Mouse (Mus musculus) neural tube, embryonic 15.5 days (tissue): ENCODE measurements at regions not wholly inside any gene's neighbourhood (a gene's known extent, or its start where the extent isn't known, plus 50 kb on each side); places are given as distances from the start of the nearest gene placed in this dataset.

ENCODE experiments used
- ATAC-seq: fragments of 200-750 bp; cut with Nextera tagmentation; 2 replicates; pipeline ENCODE4 v1.8.0; 2017; ENCODE audit warnings: mild to moderate bottlenecking, moderate TSS enrichment, moderate library complexity; ENCODE audit not compliant: low FRiP score
- H3K27ac ChIP-seq: fragments of 300-500 bp; sonication (generic); replicated peaks from 2 replicates; pipeline ENCODE4 v1.5.1; 2015; ENCODE audit warnings: mild to moderate bottlenecking, inconsistent platforms
- H3K27me3 ChIP-seq: fragments of 300-500 bp; sonication (generic); replicated peaks from 2 replicates; pipeline ENCODE4 v1.6.1; 2015; ENCODE audit warnings: inconsistent platforms
- H3K36me3 ChIP-seq: fragments of 300-500 bp; sonication (generic); 2 replicates; pipeline ENCODE4 v1.6.1; 2015; ENCODE audit warnings: inconsistent platforms
- H3K4me1 ChIP-seq: fragments of 300-500 bp; sonication (generic); 2 replicates; pipeline ENCODE4 v1.6.1; 2015; ENCODE audit warnings: inconsistent platforms
- H3K4me2 ChIP-seq: fragments of 300-500 bp; sonication (generic); 2 replicates; pipeline ENCODE4 v1.6.1; 2015; ENCODE audit warnings: inconsistent platforms, mild to moderate bottlenecking, moderate library complexity
- H3K4me3 ChIP-seq: fragments of 300-500 bp; sonication (generic); replicated peaks from 2 replicates; pipeline ENCODE4 v1.5.1; 2015; ENCODE audit warnings: mild to moderate bottlenecking, inconsistent platforms
- H3K9ac ChIP-seq: fragments of 300-500 bp; sonication (generic); replicated peaks from 2 replicates; pipeline ENCODE4 v1.6.1; 2015; ENCODE audit warnings: mild to moderate bottlenecking, inconsistent platforms
- H3K9me3 ChIP-seq: fragments of 300-500 bp; sonication (generic); replicated peaks from 2 replicates; pipeline ENCODE4 v1.6.1; 2016; ENCODE audit warnings: inconsistent platforms
- WGBS: fragments of 180-500 bp; shearing (Covaris S2); methylation state at CpG from one replicate; pipeline ENCODE4 v1.1.7; 2015; ENCODE audit warnings: mixed read lengths; 5-methylcytosine and 5-hydroxymethylcytosine counted together

DNA sequence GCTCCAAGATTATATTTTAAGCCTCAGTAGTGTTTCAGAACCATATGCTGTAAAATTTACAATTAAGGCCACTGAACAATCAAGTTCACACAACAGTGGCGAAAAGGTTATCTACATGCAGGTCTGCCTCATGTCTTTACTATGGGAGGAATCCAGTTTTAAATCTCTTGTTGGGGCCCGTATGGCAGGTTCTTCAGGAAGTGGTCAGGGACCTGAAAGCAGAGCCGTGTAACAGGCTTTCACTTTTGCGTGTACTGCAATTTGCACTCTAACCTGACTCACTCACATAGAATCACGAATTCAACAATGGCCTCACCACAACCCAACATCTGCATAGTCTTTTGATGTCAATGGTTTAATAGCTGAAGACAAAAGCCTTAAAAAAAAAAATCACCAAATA lies 312.6 kb downstream of the Tex13c3 start:
- H3K27ac ChIP-seq = no peak overlapping the region
- no peaks in the 10 kb centered on the region for H3K36me3 ChIP-seq
- no peak overlapping the region for H3K9ac ChIP-seq
- H3K4me3 ChIP-seq = no peak overlapping the region
- H3K9me3 ChIP-seq = no peaks in the 10 kb centered on the region
- no peaks in the 10 kb centered on the region for H3K4me1 ChIP-seq
- no peak overlapping the region for H3K4me2 ChIP-seq
- H3K27me3 ChIP-seq = no peaks in the 10 kb centered on the region
- 87% methylated on average over 5 of the region's 5 CpGs for WGBS
- ATAC-seq = no peak

DNA sequence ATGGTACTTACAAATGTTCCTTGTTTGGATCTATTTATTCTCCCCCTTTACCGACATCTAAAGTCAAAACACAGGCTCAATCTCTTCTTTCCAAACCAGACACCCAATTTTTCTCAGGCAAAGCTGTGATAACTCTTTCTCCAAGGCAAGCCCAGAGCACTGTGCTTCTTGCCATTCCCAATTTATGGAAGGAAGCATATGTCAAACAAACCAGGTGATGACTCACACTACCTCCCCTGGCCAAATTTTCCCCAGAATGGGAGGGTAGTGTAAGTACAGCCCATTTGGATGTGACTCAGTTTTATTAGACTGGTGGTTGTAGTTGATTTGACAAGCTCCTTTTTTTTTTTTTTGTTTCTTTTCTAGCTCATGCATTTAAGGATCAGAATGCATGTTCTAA lies 313.0 kb downstream of the Tex13c3 start:
- Histone ChIP-seq H3K4me1 (no peaks in the 10 kb centered on the region), H3K27me3 (no peaks in the 10 kb centered on the region), H3K4me3 (no peak overlapping the region), H3K9me3 (no peaks in the 10 kb centered on the region), H3K9ac (no peak overlapping the region), H3K36me3 (no peaks in the 10 kb centered on the region), H3K27ac (no peak overlapping the region), H3K4me2 (no peak overlapping the region)
- WGBS = 83% methylated on average over 1 of the region's 1 CpGs
- ATAC-seq = no peak

DNA sequence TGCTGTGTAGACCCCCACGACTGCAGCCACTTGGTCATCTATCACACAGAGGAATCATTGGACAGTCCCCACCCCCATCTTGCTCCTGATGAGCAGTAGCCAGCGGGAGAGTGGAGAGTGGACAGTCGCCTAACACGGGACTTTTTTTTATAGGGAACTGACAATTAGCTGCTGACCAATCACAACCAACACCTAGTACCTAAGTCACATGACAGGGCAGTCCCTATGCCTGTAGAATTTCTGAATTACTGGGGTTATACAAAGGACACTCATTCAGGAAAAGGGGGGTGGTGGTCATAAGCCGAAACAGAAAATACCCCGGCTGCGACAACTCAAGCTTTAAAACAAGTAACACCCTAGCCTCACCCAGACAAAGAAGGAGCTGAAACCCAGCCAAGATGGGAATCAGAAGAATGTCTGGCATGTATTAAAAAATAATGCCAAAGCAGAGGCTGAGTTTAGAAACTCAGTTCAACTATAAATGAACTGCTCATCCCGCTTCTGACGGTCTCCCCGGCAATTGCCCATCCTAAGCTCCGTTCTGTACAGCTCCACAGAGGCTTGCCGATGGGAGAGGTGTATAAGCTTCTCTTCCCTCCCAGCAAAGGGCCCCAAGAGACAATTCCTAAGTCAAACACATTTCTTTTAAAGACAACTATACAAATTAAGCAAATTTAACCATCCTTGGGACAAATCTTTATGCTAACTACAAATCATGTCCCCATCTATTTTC lies 313.8 kb downstream of the Tex13c3 start:
- Histone ChIP-seq H3K4me1 (no peaks in the 10 kb centered on the region), H3K9ac (no peak overlapping the region), H3K4me2 (peak overlapping the region; percentile 39), H3K36me3 (no peaks in the 10 kb centered on the region), H3K27ac (no peak overlapping the region), H3K4me3 (peak overlapping the region; percentile 22), H3K9me3 (no peaks in the 10 kb centered on the region), H3K27me3 (no peaks in the 10 kb centered on the region)
- 61% methylated on average over 12 of the region's 12 CpGs for WGBS
- ATAC-seq = peak; percentile 41; the same call in 1 of the 2 replicates

DNA sequence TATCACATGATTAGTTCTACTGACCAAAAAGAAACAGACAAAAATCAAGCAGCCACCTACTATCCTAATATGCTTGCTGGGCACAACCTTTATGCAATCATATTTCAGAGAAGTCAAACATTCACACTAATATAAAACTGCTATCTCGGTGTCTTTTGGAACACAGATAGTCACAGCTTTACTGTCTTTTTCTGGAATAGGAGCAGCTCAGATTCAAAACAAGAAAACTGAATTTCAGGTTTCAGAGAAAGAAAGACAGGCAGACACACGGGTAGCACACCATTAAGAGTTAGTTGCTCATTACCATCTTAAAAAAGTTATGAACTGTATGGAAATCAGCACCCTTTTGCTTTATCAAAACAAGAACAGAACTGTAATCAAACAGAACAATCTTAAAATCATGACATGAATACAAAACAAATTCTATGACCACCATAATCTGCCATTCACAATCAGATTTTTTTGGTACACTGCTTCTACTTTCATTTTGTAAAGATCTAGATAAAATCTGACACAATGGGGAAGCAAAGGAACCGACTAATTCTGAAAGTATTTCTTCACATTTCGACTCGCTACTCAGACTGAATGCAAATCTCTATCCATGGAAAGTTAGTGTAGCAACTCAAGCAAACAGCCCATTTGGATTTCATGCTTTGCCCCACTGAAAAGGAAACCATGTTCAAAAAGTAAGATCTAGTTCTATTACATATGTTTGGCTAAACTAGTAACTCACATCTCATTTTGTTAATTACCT lies 315.1 kb downstream of the Tex13c3 start:
- Histone ChIP-seq H3K4me2 (peak overlapping the region; percentile 39; the same call in 1 of the 2 replicates), H3K9ac (no peak overlapping the region), H3K27me3 (no peaks in the 10 kb centered on the region), H3K4me1 (no peaks in the 10 kb centered on the region), H3K36me3 (no peaks in the 10 kb centered on the region), H3K9me3 (no peaks in the 10 kb centered on the region), H3K4me3 (no peak overlapping the region), H3K27ac (no peak overlapping the region)
- WGBS = 70% methylated on average over 5 of the region's 5 CpGs
- ATAC-seq = no peak

DNA sequence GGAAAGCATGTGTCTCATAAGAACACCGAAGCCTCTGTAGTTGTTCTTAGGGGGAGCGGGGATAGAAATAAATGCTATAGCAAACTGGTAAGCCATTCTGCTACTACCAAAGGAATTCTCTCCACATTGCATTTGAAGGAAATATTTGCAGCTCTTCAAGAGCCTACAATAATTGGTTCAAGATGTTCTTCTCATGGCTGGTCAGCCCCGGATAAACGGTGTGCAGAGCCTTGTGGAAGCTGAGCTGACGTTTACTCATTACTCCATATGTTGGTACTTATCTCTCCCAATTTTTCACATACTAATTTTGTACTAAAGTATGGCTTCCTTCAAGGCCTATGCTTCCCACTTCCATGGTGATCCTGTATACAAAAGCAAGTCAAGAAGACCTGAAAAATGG lies 317.0 kb downstream of the Tex13c3 start:
- WGBS = 90% methylated on average over 5 of the region's 5 CpGs
- H3K9ac ChIP-seq = no peak overlapping the region
- no peak for ATAC-seq

DNA sequence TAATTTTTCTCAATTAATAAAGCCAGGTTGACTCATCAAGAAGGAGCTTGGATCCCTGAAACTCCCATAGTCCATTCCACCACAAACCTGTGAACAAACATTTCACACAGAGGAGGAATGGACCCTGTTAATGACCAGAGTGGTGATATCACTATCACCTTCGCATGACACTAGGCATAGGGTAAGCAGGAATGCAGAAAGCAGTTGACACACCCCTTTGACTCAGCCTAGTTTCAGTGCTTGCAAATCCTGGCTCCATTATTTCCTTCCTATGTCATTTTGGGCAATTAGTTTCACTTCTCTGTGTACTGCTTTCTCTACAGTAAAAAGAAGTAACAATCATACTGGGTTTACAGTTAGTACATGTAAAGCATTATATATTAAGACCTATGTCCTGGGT lies 318.2 kb downstream of the Tex13c3 start:
- Histone ChIP-seq H3K4me1 (no peaks in the 10 kb centered on the region), H3K4me3 (no peak overlapping the region), H3K9ac (no peak overlapping the region), H3K4me2 (no peak overlapping the region), H3K27ac (no peak overlapping the region), H3K27me3 (no peaks in the 10 kb centered on the region), H3K9me3 (no peaks in the 10 kb centered on the region), H3K36me3 (no peaks in the 10 kb centered on the region)
- ATAC-seq = no peak
- 62% methylated on average over 1 of the region's 1 CpGs for WGBS

More for the DNA sequence above, 317.0 kb downstream of the Tex13c3 start:
- Histone ChIP-seq H3K27ac (no peak overlapping the region), H3K27me3 (no peaks in the 10 kb centered on the region), H3K4me2 (no peak overlapping the region), H3K9me3 (no peaks in the 10 kb centered on the region), H3K4me1 (no peaks in the 10 kb centered on the region), H3K36me3 (no peaks in the 10 kb centered on the region), H3K4me3 (no peak overlapping the region)

DNA sequence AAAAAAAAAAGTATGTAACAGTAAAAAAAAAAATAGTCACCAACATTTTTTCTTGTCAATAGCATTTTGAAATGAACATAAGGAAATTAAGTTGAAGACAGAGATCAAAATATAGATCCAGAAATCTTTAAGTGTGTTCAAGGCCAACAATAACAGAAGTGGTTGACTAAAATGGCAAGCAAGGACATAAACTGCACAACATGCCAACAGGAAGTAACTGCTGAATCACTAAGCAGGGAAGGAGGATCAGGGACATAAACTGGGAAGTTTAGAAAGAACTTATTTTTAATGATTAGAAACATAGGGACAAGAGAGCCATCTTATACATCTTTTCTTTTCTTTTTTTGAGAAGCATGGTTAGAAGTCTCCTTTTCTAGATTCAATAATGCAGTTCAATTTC lies 318.8 kb downstream of the Tex13c3 start:
- Histone ChIP-seq H3K36me3 (no peaks in the 10 kb centered on the region), H3K9me3 (no peaks in the 10 kb centered on the region), H3K4me1 (no peaks in the 10 kb centered on the region), H3K9ac (no peak overlapping the region), H3K27ac (no peak overlapping the region), H3K4me3 (no peak overlapping the region), H3K4me2 (no peak overlapping the region), H3K27me3 (no peaks in the 10 kb centered on the region)
- ATAC-seq = no peak

DNA sequence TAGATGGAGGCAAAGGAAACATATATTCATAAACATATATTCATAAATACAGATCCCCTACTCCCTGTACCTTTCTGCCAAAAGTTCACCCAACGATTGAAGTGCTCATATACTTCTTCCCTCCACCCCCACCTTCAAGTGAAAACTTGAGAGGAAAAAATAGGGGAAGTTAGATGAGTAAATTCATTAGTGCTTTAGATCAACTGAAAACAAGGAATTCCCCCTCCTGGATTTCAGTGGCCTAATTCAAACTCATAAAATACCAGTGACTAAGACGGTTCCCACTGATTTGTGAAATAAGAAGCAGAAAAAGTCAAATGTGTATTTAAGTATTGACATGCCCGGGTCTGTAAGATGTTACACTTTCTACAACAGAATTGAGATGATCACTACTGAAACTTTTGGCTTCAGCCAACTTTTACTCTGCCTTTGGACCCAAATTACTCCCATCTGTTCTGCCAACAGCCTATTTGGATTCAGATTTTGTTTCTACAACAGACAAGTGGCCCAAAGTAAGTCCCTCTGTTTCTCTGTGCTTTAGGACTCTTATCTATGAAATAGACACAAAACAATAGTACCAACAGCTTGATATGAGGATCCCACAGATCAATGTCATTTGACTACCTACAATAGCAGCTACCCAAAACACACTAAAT lies 320.7 kb downstream of the Tex13c3 start:
- no peaks in the 10 kb centered on the region for H3K9me3 ChIP-seq
- no peak overlapping the region for H3K4me2 ChIP-seq
- H3K4me1 ChIP-seq = no peaks in the 10 kb centered on the region
- H3K27ac ChIP-seq = no peak overlapping the region
- H3K36me3 ChIP-seq = no peaks in the 10 kb centered on the region
- no peak overlapping the region for H3K9ac ChIP-seq
- H3K27me3 ChIP-seq = no peaks in the 10 kb centered on the region
- 82% methylated on average over 3 of the region's 3 CpGs for WGBS
- H3K4me3 ChIP-seq = no peak overlapping the region
- ATAC-seq = no peak

DNA sequence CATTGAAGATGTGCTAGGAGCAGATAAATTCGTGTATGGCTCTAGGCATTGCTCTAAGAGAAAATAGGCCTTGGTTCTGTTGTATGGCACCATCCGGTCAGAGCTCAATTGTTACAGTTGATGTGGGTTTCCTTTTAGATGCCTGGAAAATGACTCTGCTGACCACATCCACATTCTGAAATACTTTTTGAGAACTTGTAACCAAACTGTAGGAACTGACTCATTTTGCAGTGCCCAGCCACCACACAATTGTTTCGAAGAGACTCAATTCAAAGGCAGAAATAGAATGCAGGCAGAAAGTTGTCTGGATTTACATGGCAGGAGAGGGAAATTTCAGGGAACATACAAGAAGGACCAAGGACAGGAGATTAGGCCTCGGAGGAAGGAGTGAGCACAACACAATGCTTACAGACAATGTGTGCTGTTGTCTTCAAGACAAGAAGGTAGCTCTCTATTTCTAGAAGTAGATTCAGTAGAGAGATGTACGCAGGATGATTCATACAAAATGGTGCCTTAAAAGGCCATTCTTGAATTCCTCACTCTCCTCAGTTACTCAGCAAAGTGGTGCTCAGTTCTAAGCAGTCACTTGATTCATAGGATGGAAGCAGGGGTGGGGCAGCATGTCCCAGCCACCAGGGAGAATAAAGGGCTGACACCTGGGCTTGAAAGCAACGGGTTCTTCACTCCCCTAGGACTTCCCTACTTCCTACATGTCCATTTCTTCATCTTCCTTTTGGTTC lies 323.5 kb downstream of the Tex13c3 start:
- Histone ChIP-seq H3K4me2 (no peak overlapping the region), H3K9me3 (no peaks in the 10 kb centered on the region), H3K36me3 (no peaks in the 10 kb centered on the region), H3K9ac (no peak overlapping the region), H3K4me1 (no peaks in the 10 kb centered on the region), H3K27ac (no peak overlapping the region), H3K4me3 (no peak overlapping the region), H3K27me3 (no peaks in the 10 kb centered on the region)
- no peak for ATAC-seq
- 84% methylated on average over 6 of the region's 6 CpGs for WGBS

DNA sequence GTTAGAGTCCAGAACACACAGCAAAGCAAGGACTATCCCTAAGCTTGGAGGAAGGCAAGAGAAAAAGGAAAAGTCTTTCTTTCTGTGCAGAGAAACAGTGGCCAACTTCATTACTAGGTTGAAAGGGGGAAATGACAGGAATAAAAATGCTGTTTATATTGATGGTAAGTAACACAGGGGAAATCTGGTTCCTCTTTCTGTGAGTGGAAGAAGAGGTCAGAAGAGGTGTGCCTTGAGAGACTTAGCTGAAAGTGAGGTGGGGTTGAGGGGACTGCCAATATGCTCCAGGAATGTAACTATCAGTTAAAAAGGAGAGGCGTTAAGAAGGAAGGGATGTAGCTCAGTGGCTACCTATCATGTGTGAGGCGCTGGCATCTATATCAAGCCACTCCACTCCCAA lies 327.5 kb downstream of the Tex13c3 start:
- WGBS = 96% methylated on average over 2 of the region's 2 CpGs
- H3K27me3 ChIP-seq = no peaks in the 10 kb centered on the region
- no peak overlapping the region for H3K27ac ChIP-seq
- no peaks in the 10 kb centered on the region for H3K4me1 ChIP-seq
- H3K36me3 ChIP-seq = no peaks in the 10 kb centered on the region
- H3K9ac ChIP-seq = no peak overlapping the region
- H3K4me3 ChIP-seq = no peak overlapping the region
- no peak for ATAC-seq
- no peaks in the 10 kb centered on the region for H3K9me3 ChIP-seq
- H3K4me2 ChIP-seq = no peak overlapping the region

DNA sequence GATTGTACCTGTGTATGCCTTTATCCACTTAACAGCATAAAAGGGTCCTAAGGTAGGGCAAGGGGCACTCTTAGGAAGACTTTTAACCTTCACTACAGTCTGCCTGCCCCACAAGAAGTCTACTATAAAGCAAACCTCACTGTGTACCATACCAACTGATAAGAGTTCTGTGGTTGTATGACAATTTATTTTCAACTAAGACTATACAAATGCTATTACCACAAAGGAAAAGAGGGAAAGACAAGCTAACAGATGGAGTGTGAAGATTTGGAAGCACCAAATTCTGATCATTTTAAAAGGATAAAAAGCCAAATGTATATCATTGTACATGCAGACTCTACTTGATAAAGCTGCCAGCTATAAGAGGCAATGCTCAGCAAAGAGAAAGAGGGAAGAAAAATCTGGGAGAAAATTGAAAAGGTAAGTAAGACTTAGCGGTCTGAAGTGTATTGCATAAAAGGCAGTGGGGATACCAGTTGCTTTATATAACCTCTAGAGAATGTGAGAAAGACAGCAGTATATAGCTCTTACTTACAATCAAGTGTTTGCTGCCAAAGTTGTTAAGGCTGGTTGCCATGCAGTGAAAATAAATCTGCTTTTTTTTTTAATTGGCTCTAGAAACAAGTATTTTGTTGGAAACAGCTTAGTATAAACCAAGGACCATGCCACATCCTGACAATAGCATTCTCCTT lies 328.8 kb downstream of the Tex13c3 start:
- no peak overlapping the region for H3K9ac ChIP-seq
- H3K27me3 ChIP-seq = no peaks in the 10 kb centered on the region
- no peak for ATAC-seq

More for the DNA sequence above, 328.8 kb downstream of the Tex13c3 start:
- no peaks in the 10 kb centered on the region for H3K4me1 ChIP-seq
- no peak overlapping the region for H3K27ac ChIP-seq
- no peak overlapping the region for H3K4me3 ChIP-seq
- H3K9me3 ChIP-seq = no peaks in the 10 kb centered on the region
- WGBS = 90% methylated on average over 1 of the region's 1 CpGs
- no peaks in the 10 kb centered on the region for H3K36me3 ChIP-seq
- H3K4me2 ChIP-seq = no peak overlapping the region
